ENCODE assay signal across 19 mouse cellular contexts in genomic region chr12:76920990-76921389, GRCm38 (mm10). TPM values are rescaled to one million over a fixed set of nuclear protein-coding genes. Genes with fewer than 3 reads are reported as not detected.
DNase-seq lines count a peak whose midpoint lies in the region; ATAC-seq and TF ChIP-seq lines count a peak whose summit lies in the region.
"Had no signal": no experiment of that assay in that cellular context is flagged by ENCODE, and none has a peak within 500 bp of the region (broad histone marks: within the 10 kb centered on the region; RNA-seq: fewer than 3 reads in every experiment).

No protein-coding gene starts in this region.

- no peak overlapping the region for H3K4me3 ChIP-seq in kidney, embryonic 14.5 days (ENCODE audit: low read length)
- no peak overlapping the region for H3K4me3 ChIP-seq in liver, embryonic 12.5 days
- H3K4me3 ChIP-seq in liver, postnatal 0 days (ENCODE audit: low read depth, low read length), result no peak overlapping the region
- H3K4me3 ChIP-seq: embryonic facial prominence, embryonic 13.5 days; forebrain, embryonic 12.5 days; gastrocnemius, adult 2 months; heart, embryonic 13.5 days; hindbrain, embryonic 15.5 days had no signal

- H3K4me1 ChIP-seq in kidney, embryonic 14.5 days (ENCODE audit: control insufficient read depth, insufficient read depth, low read length), result no peaks in the 10 kb centered on the region
- H3K4me1 ChIP-seq in liver, embryonic 12.5 days, result peaks cover 44% of the 10 kb centered on the region
- H3K4me1 ChIP-seq in liver, postnatal 0 days (ENCODE audit: insufficient read depth), result peaks cover 5% of the 10 kb centered on the region
- H3K4me1 ChIP-seq: embryonic facial prominence, embryonic 13.5 days; forebrain, embryonic 12.5 days; heart, embryonic 13.5 days; hindbrain, embryonic 15.5 days had no signal

- TF ChIP-seq CTCF in liver, postnatal 0 days (IDR thresholded peaks at IDR 0.05; ENCODE audit: low read depth), result no peak

- H3K9me3 ChIP-seq in kidney, embryonic 14.5 days (ENCODE audit: control insufficient read depth, low read length), result no peaks in the 10 kb centered on the region
- no peaks in the 10 kb centered on the region for H3K9me3 ChIP-seq in liver, embryonic 12.5 days (replicated peaks)
- H3K9me3 ChIP-seq in liver, postnatal 0 days (ENCODE audit: low read length), result no peaks in the 10 kb centered on the region
- H3K9me3 ChIP-seq: embryonic facial prominence, embryonic 13.5 days; forebrain, embryonic 12.5 days; G1E; heart, embryonic 13.5 days; hindbrain, embryonic 15.5 days had no signal

- no peak overlapping the region for H3K4me2 ChIP-seq in kidney, embryonic 14.5 days (replicated peaks; ENCODE audit: low read depth, low read length)
- no peak overlapping the region for H3K4me2 ChIP-seq in liver, embryonic 12.5 days
- no peak overlapping the region for H3K4me2 ChIP-seq in liver, postnatal 0 days (ENCODE audit: low read depth, low read length)
- H3K4me2 ChIP-seq: embryonic facial prominence, embryonic 13.5 days; forebrain, embryonic 12.5 days; heart, embryonic 13.5 days; hindbrain, embryonic 15.5 days had no signal

- no peak for ATAC-seq in kidney, embryonic 14.5 days (ENCODE audit: low FRiP score, low TSS enrichment)
- ATAC-seq in liver, embryonic 12.5 days, result no peak
- ATAC-seq in liver, postnatal 0 days, result no peak
- ATAC-seq: forebrain, postnatal 0 days had no signal

- H3K27ac ChIP-seq in kidney, embryonic 14.5 days (ENCODE audit: low read depth, low read length), result no peak overlapping the region
- H3K27ac ChIP-seq in liver, embryonic 12.5 days, result peak overlapping the region; percentile 32; the same call in 1 of the 2 replicates
- H3K27ac ChIP-seq in liver, postnatal 0 days (ENCODE audit: low read depth), result no peak overlapping the region
- H3K27ac ChIP-seq: embryonic facial prominence, embryonic 13.5 days; forebrain, embryonic 12.5 days; gastrocnemius, adult 2 months; heart, embryonic 13.5 days; hindbrain, embryonic 15.5 days had no signal

- no peaks in the 10 kb centered on the region for H3K27me3 ChIP-seq in kidney, embryonic 14.5 days (ENCODE audit: control insufficient read depth, insufficient read depth, low read length)
- H3K27me3 ChIP-seq in liver, embryonic 12.5 days (replicated peaks), result no peaks in the 10 kb centered on the region
- no peaks in the 10 kb centered on the region for H3K27me3 ChIP-seq in liver, postnatal 0 days (ENCODE audit: insufficient read depth, low read length)
- H3K27me3 ChIP-seq: CH12.LX; embryonic facial prominence, embryonic 13.5 days; forebrain, embryonic 12.5 days; heart, embryonic 13.5 days; hindbrain, embryonic 15.5 days had no signal

- H3K9ac ChIP-seq in kidney, embryonic 14.5 days (ENCODE audit: low read depth, low read length), result no peak overlapping the region
- no peak overlapping the region for H3K9ac ChIP-seq in liver, embryonic 12.5 days
- H3K9ac ChIP-seq in liver, postnatal 0 days (replicated peaks), result no peak overlapping the region
- H3K9ac ChIP-seq: embryonic facial prominence, embryonic 13.5 days; forebrain, embryonic 12.5 days; forebrain, postnatal 0 days; heart, embryonic 13.5 days; hindbrain, embryonic 15.5 days had no signal

- WGBS in kidney, embryonic 14.5 days, result 81% methylated on average over 8 of the region's 8 CpGs
- WGBS in liver, embryonic 12.5 days (ENCODE audit: insufficient replicate concordance), result 89% methylated on average over 8 of the region's 8 CpGs
- WGBS in liver, postnatal 0 days (ENCODE audit: insufficient replicate concordance), result 94% methylated on average over 8 of the region's 8 CpGs

- no peak for TF ChIP-seq EP300 in liver, postnatal 0 days (IDR thresholded peaks at IDR 0.05; ENCODE audit: low read depth)

- H3K36me3 ChIP-seq in kidney, embryonic 14.5 days (ENCODE audit: control insufficient read depth, insufficient read depth, low read length), result peaks cover 11% of the 10 kb centered on the region; the same call in 1 of the 2 replicates
- peaks cover 62% of the 10 kb centered on the region for H3K36me3 ChIP-seq in liver, embryonic 12.5 days
- peaks cover 16% of the 10 kb centered on the region for H3K36me3 ChIP-seq in liver, postnatal 0 days (replicated peaks; ENCODE audit: insufficient read depth, low read length)

- peak; percentile 23 for DNase-seq in kidney, adult 18-20 months
- no peak for DNase-seq in liver, postnatal 0 days
- DNase-seq in kidney, postnatal 14 days, result peak; percentile 32
- no peak for DNase-seq in ovary, postnatal 14 days (ENCODE audit: low spot score)
- DNase-seq in gastrocnemius, postnatal 4 days (ENCODE audit: low spot score in 2 of 2), result no peak
- DNase-seq: adrenal gland, postnatal 10 days; forebrain, postnatal 0 days; gastrocnemius, adult 2 months; gastrocnemius, postnatal 25 days; heart, adult 11 months; heart, postnatal 36 days had no signal

RNA-seq across cellular contexts. Expression of gene Max, which starts 41.0 kb away (rescaled TPM):
- polyA plus RNA-seq in kidney, embryonic 14.5 days (2014; fragmentation: Nextera tagmentation; extraction: Ambion mirVana), result 36.1 and 67.9 TPM in 2 replicates
- polyA plus RNA-seq in liver, embryonic 12.5 days (2016; fragmentation: Nextera tagmentation; extraction: Ambion mirVana), result 10.7 and 12.6 TPM in 2 replicates
- 6.3 and 7.1 TPM in 2 replicates for polyA plus RNA-seq in liver, postnatal 0 days (2015; fragmentation: Nextera tagmentation; extraction: Ambion mirVana)
- 10 to 100 TPM; 44.4 to 50.2 TPM for total RNA-seq in gastrocnemius, postnatal 4 days (2021)

Comparison
In these comparisons a context has a peak if more than half of its experiments do, and no peak if none do; other contexts are left out.
1. DNase-seq: peak in kidney, adult 18-20 months (single experiment) and kidney, postnatal 14 days (single experiment); none in liver, postnatal 0 days (single experiment), ovary, postnatal 14 days (single experiment) and gastrocnemius, postnatal 4 days (0 of 2).